Mouse (Mus musculus): ENCODE data around the gene Clstn2.

Clstn2 gene

GRCm38 (mm10) chr9:97570881-97571280, 462.1 kb downstream of the Clstn2 start:
- DNase-seq (ENCODE audit: low spot score in 2 of 2) = peak in 1 of 2 experiments; percentile 16

- DNase-seq (ENCODE audit: low spot score in 2 of 2) = peak in 1 of 2 experiments; percentile 24
These were observed 469.9 kb downstream of the Clstn2 start for GRCm38 (mm10) chr9:97563121-97563520.

GRCm38 (mm10) chr9:97544359-97544758, 488.6 kb downstream of the Clstn2 start:
- no peak for DNase-seq (ENCODE audit: low spot score in 2 of 2)

- DNase-seq (ENCODE audit: low spot score in 2 of 2) = no peak
These were observed 491.6 kb downstream of the Clstn2 start for GRCm38 (mm10) chr9:97541419-97541818.

GRCm38 (mm10) chr9:97538075-97538779, 494.8 kb downstream of the Clstn2 start:
- DNase-seq (ENCODE audit: low spot score in 2 of 2) = no peak

GRCm38 (mm10) chr9:97534196-97534595, 498.8 kb downstream of the Clstn2 start:
- no peak for DNase-seq (ENCODE audit: low spot score in 2 of 2)

GRCm38 (mm10) chr9:97533306-97533705, 499.7 kb downstream of the Clstn2 start:
- DNase-seq (ENCODE audit: low spot score in 2 of 2) = no peak

- DNase-seq (ENCODE audit: low spot score in 2 of 2) = no peak
These were observed 500.4 kb downstream of the Clstn2 start for GRCm38 (mm10) chr9:97532536-97532935.

GRCm38 (mm10) chr9:97527926-97528325, 505.1 kb downstream of the Clstn2 start:
- no peak for DNase-seq (ENCODE audit: low spot score in 2 of 2)

GRCm38 (mm10) chr9:97527276-97527675, 505.7 kb downstream of the Clstn2 start:
- no peak for DNase-seq (ENCODE audit: low spot score in 2 of 2)

GRCm38 (mm10) chr9:97525563-97525962, 507.4 kb downstream of the Clstn2 start:
- no peak for DNase-seq (ENCODE audit: low spot score in 2 of 2)

- DNase-seq (ENCODE audit: low spot score in 2 of 2) = no peak
These were observed 508.1 kb downstream of the Clstn2 start for GRCm38 (mm10) chr9:97524861-97525260.

- no peak for DNase-seq (ENCODE audit: low spot score in 2 of 2)
These were observed 512.2 kb downstream of the Clstn2 start for GRCm38 (mm10) chr9:97520771-97521170.

- no peak for DNase-seq (ENCODE audit: low spot score in 2 of 2)
These were observed 516.0 kb downstream of the Clstn2 start for GRCm38 (mm10) chr9:97517006-97517405.

GRCm38 (mm10) chr9:97514639-97515038, 518.3 kb downstream of the Clstn2 start:
- DNase-seq (ENCODE audit: low spot score in 2 of 2) = no peak

- no peak for DNase-seq (ENCODE audit: low spot score in 2 of 2)
These were observed 520.6 kb downstream of the Clstn2 start for GRCm38 (mm10) chr9:97512282-97512850.

- no peak for DNase-seq (ENCODE audit: low spot score in 2 of 2)
These were observed 531.6 kb downstream of the Clstn2 start for GRCm38 (mm10) chr9:97501416-97501815.

GRCm38 (mm10) chr9:97495056-97495455, 537.9 kb downstream of the Clstn2 start:
- DNase-seq (ENCODE audit: low spot score in 2 of 2) = no peak

- no peak for DNase-seq (ENCODE audit: low spot score in 2 of 2)
These were observed 541.4 kb downstream of the Clstn2 start for GRCm38 (mm10) chr9:97491626-97492025.

- no peak for DNase-seq (ENCODE audit: low spot score in 2 of 2)
These were observed 542.3 kb downstream of the Clstn2 start for GRCm38 (mm10) chr9:97490591-97491176.

- no peak for DNase-seq (ENCODE audit: low spot score in 2 of 2)
These were observed 546.2 kb downstream of the Clstn2 start for GRCm38 (mm10) chr9:97486826-97487225.

GRCm38 (mm10) chr9:97481187-97481586, 551.8 kb downstream of the Clstn2 start:
- no peak for DNase-seq (ENCODE audit: low spot score in 2 of 2)

GRCm38 (mm10) chr9:97476961-97477360, 556.0 kb downstream of the Clstn2 start:
- no peak for DNase-seq (ENCODE audit: low spot score in 2 of 2)

Data from frontal cortex, postnatal 25 days (tissue).